Mouse (Mus musculus) embryo, embryonic 11.5 days (tissue): Measurements from ENCODE around the gene Hoxd4.

Source experiments
- DNase-seq: peaks from one replicate; pipeline ENCODE4 v3.0.0-alpha.2; 2012; ENCODE audit warnings: low read depth, low spot score

Hoxd4 gene

DNA sequence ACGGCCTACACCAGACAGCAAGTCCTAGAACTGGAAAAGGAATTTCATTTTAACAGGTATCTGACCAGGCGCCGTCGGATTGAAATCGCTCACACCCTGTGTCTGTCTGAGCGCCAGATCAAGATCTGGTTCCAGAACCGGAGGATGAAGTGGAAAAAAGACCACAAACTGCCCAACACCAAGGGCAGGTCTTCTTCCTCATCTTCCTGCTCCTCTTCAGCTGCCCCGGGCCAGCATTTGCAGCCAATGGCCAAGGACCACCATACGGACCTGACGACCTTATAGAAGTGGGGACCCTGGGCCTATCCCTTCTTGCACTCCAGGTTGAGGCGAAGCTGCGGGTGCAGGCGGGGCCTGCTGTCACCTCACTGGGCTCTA is 16.6 kb downstream of the Hoxd4 start:
- no peak for DNase-seq

DNA sequence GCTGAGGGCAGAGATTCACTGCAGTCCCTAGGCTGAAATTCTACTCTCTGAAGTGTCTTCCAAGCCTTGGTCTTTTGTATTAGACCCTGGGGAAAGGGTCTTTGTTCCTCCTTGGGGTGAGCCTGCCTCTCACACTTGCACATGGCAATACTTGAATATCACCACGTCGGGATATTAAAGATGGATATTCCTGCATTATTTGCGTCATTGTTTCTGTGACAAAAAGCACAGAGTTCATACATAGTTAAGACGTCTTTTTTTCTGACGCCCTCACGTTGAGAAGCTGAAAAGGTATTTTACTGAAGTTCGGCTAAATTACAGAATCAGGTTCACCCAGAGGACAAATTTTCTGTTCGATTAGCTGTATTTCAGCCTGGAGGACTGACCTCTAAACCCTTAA is 18.6 kb downstream of the Hoxd4 start:
- no peak for DNase-seq

DNA sequence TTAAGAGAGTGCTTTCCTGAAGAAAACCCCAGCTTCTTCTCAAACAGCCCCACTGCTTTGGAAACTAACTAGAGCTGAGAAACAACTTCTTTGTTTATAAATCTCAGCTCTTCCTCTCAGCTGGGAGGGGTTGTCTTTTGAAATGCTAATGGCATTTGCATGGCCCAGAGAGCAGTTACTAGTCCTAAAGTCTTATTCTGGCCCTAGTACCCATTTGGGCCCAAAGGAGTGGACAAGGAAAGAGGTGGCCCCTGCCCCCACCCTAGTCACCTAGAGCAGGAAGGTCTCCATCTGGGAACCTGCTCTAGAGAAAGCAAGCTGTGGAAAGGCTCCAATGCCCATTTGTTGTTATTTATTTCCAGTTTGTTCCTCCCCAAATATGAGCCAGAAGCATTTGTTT is 19.3 kb downstream of the Hoxd4 start:
- no peak for DNase-seq

DNA sequence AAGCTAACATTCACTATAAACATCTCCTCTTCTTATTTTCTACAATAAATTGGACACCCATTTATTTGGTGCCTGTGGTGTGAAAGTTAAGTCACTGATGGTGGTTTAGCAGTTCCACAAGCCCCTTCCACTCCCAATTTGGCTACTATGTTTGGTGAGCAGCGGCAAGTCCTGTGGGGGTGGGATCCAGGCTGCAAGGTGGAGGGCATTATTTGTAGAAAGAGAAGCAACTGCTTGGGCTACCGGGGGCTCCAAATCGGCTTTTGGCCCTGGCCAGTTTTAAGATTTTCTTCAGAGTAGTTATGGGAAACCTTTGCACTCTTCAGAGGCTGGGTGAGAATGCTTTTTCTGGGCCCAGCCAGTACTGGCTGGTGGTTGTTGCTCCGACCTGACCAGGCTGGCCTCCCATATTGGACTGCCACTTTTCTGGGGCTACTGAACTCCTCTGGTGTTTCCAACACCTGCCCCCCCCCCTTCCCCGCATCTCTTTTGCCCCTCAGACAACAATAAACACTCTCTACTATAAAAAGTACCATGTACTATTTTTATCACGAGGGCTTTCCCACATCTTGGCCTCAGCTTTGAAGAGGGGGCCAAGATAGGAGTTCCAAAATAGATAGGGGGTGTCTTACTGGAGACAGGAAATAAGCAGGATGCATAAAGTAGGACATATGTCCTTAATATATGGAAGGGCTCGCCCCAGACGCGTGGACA is 20.2 kb downstream of the Hoxd4 start:
- no peak for DNase-seq

DNA sequence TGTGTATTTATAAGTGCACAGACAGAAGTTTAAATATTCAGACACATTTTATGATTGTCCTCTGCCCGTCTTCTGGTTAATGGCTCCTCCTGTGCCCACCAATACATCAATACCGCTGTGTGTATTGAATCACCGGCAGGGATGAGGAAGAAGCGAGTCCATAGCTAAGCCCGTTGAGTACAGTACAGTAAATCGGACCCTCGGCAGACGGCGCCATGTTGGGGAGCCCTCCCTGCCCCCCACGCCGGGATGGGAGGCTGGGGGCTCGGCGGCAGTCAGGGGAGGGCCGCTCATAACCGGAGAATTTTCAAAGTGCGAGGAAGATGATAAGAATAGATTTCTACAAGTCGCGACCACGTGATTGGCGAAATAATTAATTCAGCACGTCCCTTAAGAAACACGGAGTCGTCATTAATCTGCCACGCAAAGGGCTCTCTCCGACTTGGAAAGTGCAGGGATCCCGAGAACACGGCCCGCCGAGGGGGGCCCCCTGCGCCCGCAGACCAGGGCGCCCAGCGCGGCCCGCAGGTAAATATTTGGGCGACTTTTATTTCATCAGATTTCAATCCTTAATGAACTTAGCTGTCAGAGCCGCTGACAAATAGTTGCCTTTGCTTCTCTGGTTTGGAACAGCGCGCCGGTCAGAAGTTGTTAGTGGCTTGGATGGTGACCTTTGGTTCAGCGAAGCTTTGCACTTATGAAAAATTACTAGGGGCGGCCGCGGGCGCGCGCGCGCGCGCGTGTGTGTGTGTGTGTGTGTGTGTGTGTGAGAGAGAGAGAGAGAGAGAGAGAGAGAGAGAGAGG is 21.0 kb downstream of the Hoxd4 start:
- DNase-seq = no peak

DNA sequence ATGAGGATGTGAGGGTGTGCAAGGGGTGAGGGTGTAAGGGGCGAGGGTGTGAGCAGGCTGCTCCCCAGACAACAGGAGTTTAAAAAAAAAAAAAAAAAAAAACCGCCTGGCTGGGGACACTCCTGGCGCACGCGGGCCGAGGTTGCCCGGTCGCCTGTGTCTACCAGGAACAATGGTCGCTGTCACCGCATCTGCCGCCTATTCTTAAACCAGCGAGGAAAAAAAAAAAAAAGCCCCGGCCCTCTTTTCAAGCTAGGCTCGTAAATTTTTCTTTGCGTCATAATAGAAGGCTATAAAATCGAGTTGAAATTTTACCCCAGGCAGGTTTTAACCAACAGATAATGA is 21.6 kb downstream of the Hoxd4 start:
- DNase-seq = no peak

DNA sequence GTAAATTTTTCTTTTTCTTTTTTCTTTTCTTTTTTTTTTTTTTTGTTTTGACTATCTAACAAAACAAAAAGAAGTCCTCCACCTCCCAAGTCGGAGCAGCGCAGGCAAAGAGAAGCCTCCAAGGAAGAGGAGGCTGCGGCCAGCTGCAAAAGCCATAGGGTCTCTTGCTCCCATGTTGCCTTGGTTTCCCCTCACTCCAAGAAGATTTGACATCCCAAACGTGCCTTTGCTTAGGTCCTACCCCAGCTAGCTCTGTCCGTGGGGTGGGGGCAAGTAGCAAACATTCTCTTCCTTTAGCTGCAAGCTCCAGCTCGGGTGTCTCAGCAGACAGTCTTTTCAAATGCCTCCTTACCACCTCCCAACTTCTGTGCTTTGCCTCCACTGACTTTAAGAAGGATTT is 22.0 kb downstream of the Hoxd4 start:
- no peak for DNase-seq

DNA sequence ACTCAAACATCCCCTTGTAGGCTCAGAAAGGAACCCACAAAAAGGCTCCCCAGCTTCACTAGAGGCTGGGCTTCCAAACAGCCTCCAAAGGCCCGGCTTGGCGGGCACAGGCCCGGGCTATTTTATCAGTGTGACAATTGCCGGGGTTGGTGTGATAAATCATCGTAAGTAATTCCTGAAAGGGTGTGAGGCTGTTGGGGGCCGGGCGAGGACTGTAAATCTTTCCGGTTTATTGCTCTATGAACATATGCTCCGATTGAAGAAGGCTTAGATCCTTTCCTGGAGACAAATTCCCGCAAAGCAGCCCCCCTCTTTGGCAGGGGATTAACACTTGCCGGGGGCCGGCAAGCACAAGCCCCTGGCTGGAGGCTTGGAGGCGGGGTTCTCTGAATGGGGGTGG is 22.7 kb downstream of the Hoxd4 start:
- DNase-seq = no peak

DNA sequence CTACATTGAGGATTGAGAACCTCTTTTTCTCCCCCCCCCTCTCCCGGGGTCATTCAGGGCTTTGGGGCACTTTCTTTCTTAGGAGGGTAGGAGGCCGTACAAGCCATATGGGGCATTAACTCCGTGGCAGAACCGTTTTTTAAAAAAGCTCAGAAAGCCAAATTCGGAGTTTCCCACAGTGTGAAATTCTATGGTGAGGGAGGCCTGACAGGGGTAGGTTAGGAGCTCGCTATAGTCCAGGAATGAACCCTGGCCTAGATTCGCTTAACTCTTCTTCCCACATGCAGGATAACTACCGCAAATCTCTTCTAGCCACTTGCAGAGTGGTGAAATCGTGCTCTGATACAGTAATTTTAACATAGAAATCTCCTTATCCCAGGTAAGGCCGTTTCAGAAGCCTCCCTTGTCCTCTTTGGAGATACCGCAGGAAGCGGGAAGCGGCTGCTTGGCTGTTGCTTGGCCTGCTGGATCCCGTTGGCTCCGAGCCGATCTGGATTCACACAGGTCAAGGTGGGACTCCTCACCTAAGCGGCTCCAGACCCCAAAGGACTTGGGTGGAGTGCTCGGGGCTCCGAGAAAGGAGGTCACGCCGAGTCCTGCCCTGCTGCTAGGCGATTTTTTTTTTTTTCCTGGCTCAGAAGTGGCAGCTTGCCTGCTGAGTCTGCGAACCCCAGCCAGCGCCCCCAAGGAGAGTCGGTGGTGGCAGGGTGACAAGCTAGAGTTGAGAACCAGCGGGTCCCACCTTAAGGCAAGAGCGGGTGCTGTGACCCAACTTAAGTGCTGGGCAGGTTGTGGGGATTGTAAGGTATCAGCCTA is 23.5 kb downstream of the Hoxd4 start:
- no peak for DNase-seq

DNA sequence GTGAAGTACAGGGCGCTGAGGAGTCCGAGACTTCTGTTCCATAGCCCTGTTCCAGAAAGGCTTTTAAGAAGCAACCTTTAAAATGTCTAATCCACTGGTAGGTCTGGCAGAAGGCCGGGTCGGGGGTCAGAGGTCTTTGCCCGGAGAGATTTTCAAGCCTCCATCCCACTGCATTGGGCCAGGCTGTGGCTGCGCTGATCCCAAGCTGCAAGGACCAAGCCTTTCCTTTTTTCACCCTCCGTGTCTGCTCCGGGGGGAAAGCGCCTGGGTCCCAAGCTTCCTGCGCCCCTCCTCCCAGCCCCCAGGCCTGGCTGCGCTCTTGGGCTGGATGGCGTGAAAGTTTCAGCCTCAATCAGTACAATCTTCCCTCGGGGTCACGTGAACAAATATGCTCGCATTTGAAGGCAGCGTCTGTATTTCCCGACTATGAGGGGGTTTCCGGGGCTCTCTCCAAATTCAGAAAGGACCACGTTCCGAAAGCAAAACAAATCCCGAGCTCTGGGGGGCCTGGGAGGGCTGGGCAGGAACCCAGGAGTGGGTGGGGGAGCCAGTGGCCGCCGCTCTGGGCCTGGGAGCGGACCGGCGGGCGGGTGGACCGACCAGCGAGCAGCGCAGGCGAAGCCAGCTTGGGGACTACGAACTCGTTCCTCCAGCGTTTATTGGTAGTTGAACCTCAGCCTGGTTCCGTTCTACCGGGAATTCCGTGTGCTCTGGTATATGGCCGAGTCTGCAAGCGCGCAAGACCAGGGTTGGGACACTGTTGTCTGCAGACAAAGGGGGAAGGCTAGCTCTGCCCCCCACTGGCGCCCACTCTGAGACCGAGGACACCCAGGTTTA is 24.3 kb downstream of the Hoxd4 start:
- DNase-seq = no peak

DNA sequence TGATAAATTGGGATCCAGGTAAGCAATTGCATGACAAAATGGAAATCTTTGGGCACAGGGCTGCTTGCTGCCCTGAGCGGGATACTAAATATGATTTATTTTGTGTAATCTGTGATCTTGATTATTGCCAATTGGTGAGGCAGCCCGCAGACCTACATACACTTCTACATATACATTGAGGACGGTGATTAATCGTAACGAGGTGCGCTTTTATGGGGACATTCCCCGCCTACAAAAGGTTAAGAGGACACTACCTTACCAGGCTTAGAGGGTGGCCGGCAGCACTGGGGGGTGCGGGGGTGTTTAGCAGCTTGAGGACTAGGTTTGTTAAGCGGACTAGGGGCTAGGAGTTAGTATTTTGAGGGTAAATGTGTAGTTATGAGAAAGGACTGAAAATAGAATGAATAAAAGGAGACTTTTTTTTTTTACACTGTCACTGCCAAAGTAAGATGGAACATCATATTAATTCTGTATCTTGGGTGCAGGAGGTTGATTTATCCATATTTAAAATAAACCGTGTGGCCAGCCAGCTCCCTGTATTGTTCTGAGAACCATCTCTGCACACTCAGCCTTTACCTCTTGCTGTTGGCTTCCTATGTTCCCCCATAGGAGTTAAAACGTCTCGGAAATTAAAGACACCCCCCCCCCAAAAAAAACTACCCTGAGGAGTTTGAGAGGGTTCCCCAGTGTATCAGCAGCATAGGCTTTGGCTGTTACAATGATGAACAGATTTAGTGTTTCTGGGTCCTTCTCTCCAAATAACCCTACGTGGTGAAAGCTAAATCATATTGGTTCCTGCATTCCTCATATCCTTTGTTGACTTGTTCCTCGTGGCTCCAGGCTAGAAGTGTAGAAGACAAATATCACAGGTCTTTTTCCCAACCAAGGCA is 25.2 kb downstream of the Hoxd4 start:
- DNase-seq = no peak

DNA sequence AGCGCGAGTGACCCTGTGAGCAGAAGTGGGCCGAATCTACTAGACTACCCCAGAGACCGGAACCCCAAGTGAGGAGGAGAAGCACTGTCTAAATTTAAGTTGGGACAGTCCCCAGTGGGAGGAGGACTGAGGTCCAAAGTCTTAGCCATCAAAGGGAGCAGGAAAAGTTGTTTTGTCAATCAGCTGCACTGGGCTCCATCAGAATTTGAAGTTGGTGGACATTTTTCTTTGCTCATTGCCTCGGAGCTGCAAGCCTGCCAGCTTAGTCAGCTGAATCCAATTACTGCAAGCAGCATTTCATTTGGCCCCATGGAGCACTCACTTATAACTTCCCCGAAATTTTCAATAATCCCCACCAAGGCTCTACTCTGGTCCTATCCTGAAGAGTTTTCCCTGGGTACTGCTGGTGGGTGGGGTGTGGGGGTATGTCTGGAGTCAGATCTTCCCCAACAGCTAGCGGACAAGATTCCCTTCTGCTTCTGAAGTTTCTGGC is 25.9 kb downstream of the Hoxd4 start:
- no peak for DNase-seq

DNA sequence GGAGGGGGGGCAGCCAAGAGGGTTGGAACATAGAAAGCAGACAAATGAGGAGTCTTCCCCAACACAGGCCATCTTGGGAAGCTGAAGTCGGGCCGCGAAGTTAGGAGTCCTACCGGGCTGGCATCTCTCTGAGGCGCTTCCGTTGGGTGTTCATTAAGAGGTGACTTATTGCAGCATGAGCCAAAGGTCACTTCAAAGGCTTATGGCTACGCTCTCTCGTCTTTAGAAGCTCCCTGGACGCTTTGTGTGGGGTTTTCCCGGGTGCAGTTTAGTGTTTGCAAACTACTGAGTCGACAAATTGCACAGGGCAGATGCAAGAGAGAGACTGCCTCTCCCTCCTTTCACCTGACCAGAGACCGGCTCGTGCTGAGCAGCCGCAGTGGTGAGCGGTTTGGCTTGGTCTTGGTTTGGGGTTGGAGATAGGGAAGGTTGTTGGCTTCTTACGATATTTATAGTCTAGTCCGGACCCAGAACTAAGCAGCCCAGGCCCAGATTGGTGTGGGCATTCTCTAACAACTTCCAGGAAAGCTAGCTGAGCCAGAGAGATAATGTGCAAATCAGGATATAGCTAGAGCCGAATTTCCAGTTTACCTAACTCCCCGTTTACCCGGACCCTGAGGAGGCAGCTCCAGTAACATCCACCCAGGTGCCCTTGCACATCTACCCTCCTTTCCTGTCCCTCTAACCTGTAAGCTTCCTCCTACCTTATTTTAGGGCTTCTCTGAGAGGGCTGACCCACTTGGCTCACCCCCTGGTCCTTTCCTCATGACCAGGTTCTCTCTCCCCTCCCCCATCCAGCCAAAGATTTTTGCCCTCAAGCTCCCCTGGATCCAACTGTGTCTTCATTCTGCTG is 27.1 kb downstream of the Hoxd4 start:
- no peak for DNase-seq

DNA sequence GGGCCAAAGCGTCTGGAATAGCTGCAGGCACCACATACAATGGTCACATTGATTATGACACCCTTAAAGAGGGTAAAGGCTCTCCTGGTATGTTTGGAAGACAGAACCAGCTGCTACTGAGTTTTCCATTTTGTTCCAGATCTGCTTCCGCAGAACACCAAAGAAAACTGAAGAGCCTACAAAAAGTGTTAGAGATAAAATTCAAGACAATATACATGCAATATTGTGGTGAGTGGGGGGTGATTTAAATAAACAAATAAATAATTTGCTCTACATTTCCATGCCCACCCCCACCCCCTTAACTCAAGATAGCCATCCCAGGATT is 27.7 kb downstream of the Hoxd4 start:
- DNase-seq = no peak

DNA sequence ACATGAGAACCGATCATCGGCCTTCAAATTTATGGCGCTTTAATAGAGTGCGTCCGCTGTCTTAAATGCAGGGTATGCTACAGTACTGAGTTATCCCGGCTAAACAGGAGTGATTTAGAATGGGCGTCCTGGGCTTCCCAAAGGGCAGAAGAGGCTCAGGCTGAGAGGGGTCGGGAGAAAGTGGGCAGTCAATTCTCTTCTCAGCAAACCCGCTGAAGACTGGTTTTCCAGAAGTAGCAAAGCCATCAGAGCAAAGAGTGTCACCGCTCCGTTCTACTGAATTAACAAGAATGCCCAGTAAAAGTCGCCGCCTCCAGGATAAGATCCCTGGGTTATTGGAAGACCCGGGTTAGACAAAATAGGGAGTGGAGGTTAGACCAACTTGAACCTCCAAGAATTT is 28.1 kb downstream of the Hoxd4 start:
- no peak for DNase-seq

DNA sequence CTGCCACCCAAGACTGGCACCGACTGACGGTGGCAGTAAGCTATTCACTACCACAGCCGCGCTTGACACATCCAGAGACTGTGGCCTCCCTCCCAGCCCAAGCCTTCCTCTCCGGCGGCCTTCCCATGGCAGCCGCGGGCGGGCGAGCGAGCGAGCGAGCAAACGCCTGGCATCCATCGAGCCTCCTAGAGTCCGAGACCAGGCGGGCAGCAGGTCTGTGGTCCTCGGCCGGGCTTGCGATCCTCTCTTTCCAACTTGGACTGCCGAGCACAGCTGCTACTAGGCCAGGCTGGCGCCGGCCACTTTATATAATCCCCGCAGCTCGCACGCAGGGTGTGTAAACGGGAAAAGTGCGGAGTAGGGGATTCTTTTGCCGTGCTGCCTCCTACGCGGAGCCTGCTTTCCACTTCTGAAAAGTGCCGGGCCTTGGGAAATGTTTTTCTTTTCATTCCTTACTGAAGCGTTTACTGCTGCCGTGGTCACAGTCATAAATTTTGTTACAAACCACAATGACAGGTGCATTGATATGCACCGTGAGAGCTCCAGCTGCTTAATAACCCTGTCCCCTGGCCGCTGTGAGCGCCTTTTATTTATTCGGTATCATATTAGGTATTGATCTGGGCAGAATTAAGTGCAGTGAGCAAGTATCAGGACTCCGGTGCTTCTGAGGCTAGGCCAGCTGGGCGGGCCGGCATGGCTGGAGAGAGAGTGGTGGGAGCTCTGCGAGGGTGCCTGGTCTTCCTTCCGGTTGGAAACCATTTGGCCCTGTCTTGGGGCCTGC is 28.8 kb downstream of the Hoxd4 start:
- DNase-seq = no peak

DNA sequence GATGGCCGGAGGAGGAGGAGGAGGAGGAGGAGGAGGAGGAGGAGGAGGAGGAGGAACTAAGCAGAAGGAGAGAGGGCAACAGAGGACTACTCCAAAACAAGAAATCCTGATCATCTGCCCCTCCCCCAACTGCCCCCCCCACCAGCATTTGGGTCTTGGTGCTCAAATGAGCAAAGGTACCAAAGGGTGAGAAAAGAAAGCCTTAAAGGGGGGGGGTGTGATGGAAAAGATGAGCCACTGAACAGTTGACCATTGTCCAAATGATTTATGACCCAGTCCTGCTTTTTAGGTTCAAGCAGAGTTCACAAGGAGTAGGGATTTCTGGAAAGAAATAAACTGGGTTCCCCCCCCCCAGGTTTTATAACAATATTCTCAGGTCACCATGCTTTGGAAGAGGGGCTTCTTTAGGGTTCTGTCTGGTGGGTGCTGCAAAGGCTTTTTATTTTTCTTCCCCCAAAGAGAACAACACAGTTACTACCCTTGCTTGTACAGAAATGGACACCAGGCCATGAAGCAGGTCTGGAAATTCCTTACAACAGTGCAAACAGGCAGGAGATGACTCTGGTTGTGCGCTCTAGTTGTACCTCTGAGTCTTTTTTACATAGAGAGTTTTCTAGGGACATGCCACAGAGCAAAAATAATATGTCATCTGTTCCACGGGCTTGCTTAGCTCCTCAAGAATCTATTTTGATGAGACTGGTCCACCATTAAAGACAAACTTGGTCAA is 29.7 kb downstream of the Hoxd4 start:
- DNase-seq = no peak

DNA sequence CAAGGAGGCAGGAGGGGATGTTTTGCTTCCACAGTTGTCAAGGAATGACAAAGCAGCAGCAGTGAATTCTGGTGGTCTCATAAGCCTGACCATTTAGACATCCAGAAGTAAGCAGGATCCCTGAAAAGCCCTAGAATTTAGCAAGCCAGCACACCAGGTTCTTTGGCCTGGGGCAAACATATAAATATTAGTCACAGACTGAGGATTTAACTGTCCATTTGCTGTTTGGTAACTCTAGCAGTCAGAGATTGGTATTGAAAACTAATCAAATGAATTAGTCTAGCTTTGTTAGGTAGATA is 30.2 kb downstream of the Hoxd4 start:
- DNase-seq = no peak
